Mouse (Mus musculus) ES-E14 (cell line): Measurements from ENCODE around the gene Bach2. TPM values are rescaled to one million over a fixed set of nuclear protein-coding genes. Genes with fewer than 3 reads are reported as not detected.

Source experiments
- DNase-seq: peaks from one replicate; pipeline ENCODE4 v3.0.0-alpha.2; 2013; ENCODE audit warnings: low read depth, low spot score
- H3K27ac ChIP-seq: 2 replicates; pipeline ENCODE4 v1.5.1; 2012; ENCODE audit warnings: low read depth, mild to moderate bottlenecking, low read length, moderate library complexity, mixed read lengths; ENCODE audit not compliant: poor library complexity, insufficient read depth, severe bottlenecking
- H3K36me3 ChIP-seq: 2 replicates; pipeline ENCODE4 v1.6.1; 2012; ENCODE audit warnings: mild to moderate bottlenecking, low read length, moderate library complexity, mixed read lengths; ENCODE audit not compliant: control insufficient read depth, poor library complexity, insufficient read depth, severe bottlenecking
- H3K4me1 ChIP-seq, 2 experiments: fragments of 150-350 bp in 1 of 2; sonication (generic) in 1 of 2; 2 replicates each; pipeline ENCODE4 v1.6.1; 2012; ENCODE audit warnings: low read length in 2 of 2, mild to moderate bottlenecking in 1 of 2, mixed read lengths in 1 of 2; ENCODE audit not compliant: control insufficient read depth in 2 of 2, insufficient read depth in 2 of 2, poor library complexity in 1 of 2
- H3K4me3 ChIP-seq, 2 experiments: fragments of 150-350 bp in 1 of 2; sonication (generic) in 1 of 2; 2 replicates each; pipeline ENCODE4 v1.5.1; 2012; ENCODE audit warnings: low read length in 2 of 2, low read depth in 1 of 2, mild to moderate bottlenecking in 1 of 2, mixed read lengths in 1 of 2; ENCODE audit not compliant: insufficient read depth in 1 of 2, poor library complexity in 1 of 2, severe bottlenecking in 1 of 2
- H3K9ac ChIP-seq: 2 replicates; pipeline ENCODE4 v1.6.1; 2012; ENCODE audit warnings: low read depth, mild to moderate bottlenecking, low read length, mixed read lengths; ENCODE audit not compliant: poor library complexity, insufficient read depth, severe bottlenecking
- H3K9me3 ChIP-seq: fragments of 150-350 bp; sonication (generic); 2 replicates; pipeline ENCODE4 v1.6.1; 2012; ENCODE audit warnings: low read depth, mild to moderate bottlenecking, low read length; ENCODE audit not compliant: control insufficient read depth, insufficient read depth
- CHD2 ChIP-seq: IDR thresholded peaks from 2 replicates; pipeline ENCODE4 v1.6.1; 2014; ENCODE audit warnings: mild to moderate bottlenecking, low read depth, low read length, inconsistent platforms
- HCFC1 ChIP-seq: IDR thresholded peaks from 2 replicates; pipeline ENCODE4 v1.6.1; 2012; ENCODE audit warnings: low read length, inconsistent platforms, borderline replicate concordance; ENCODE audit not compliant: insufficient read depth
- MAFK ChIP-seq: IDR thresholded peaks from 2 replicates; pipeline ENCODE4 v1.6.1; 2014; ENCODE audit warnings: mild to moderate bottlenecking, low read depth, low read length, inconsistent platforms; ENCODE audit not compliant: insufficient read depth
- ZC3H11A ChIP-seq: IDR thresholded peaks from 2 replicates; pipeline ENCODE4 v1.6.1; 2012; ENCODE audit warnings: low read depth, mild to moderate bottlenecking, inconsistent platforms, low read length, borderline replicate concordance
- ZNF384 ChIP-seq: IDR thresholded peaks from 2 replicates; pipeline ENCODE4 v1.6.1; 2012; ENCODE audit warnings: low read depth, low read length, inconsistent platforms
- in situ Hi-C, 2 experiments: fragments of 600-800 bp; cut with MboI; formaldehyde crosslinking; loops; one replicate each; pipeline ENCODE4 v1.15.1; 2025; ENCODE audit warnings: low sequenced_read_pairs in 2 of 2, inconsistent platforms in 1 of 2; ENCODE audit not compliant: unreplicated experiment in 2 of 2
- total RNA-seq: library from RNA; depleted of rRNA; stranded (reverse); fragments of 300-350 nt; gene quantifications from 2 replicates; pipeline ENCODE4 v1.2.3, GENCODE M21; 2012

Bach2 gene
- total RNA-seq, 1 experiment = 3.3 TPM

- Histone ChIP-seq H3K27ac (no peak overlapping the region), H3K36me3 (no peaks in the 10 kb centered on the region), H3K9ac (no peak overlapping the region), H3K9me3 (no peaks in the 10 kb centered on the region), H3K4me3 (no peak overlapping the region), H3K4me1 (peaks cover 0 to 9% of the 10 kb centered on the region in 2 experiments; a peak in 2 of 4 replicates)
- in situ Hi-C loops = no loop called here
- no peak for DNase-seq
- TF ChIP-seq CHD2 (no peak), HCFC1 (no peak), ZC3H11A (no peak), MAFK (no peak), ZNF384 (no peak)
Measured at GRCm38 (mm10) chr4:32198031-32198430, 40.6 kb upstream of the Bach2 start.

GRCm38 (mm10) chr4:32198589-32198988 is 40.0 kb upstream of the Bach2 start:
- in situ Hi-C loops = no loop called here
- TF ChIP-seq ZNF384 (no peak), MAFK (no peak), CHD2 (no peak), HCFC1 (no peak), ZC3H11A (no peak)
- no peak for DNase-seq
- no peaks in the 10 kb centered on the region for H3K36me3 ChIP-seq
- no peaks in the 10 kb centered on the region for H3K9me3 ChIP-seq
- H3K9ac ChIP-seq = no peak overlapping the region
- peaks cover 0 to 9% of the 10 kb centered on the region in 2 experiments; a peak in 2 of 4 replicates for H3K4me1 ChIP-seq
- H3K4me3 ChIP-seq = no peak overlapping the region
- H3K27ac ChIP-seq = no peak overlapping the region

GRCm38 (mm10) chr4:32199156-32199555 is 39.4 kb upstream of the Bach2 start:
- H3K4me3 ChIP-seq = no peak overlapping the region
- TF ChIP-seq CHD2 (no peak), HCFC1 (no peak), ZC3H11A (no peak), MAFK (no peak), ZNF384 (no peak)
- DNase-seq = no peak
- H3K4me1 ChIP-seq = peaks cover 0 to 9% of the 10 kb centered on the region in 2 experiments; a peak in 2 of 4 replicates
- H3K36me3 ChIP-seq = no peaks in the 10 kb centered on the region
- in situ Hi-C loops = no loop called here
- H3K9ac ChIP-seq = no peak overlapping the region
- H3K9me3 ChIP-seq = no peaks in the 10 kb centered on the region
- no peak overlapping the region for H3K27ac ChIP-seq

GRCm38 (mm10) chr4:32201114-32201513 is 37.5 kb upstream of the Bach2 start:
- no peak for DNase-seq
- no peak for TF ChIP-seq CHD2
- H3K27ac ChIP-seq = no peak overlapping the region
- H3K4me1 ChIP-seq = peaks cover 0 to 5% of the 10 kb centered on the region in 2 experiments; a peak in 1 of 4 replicates
- H3K9me3 ChIP-seq = no peaks in the 10 kb centered on the region
- no peak overlapping the region for H3K4me3 ChIP-seq
- H3K9ac ChIP-seq = no peak overlapping the region
- no peaks in the 10 kb centered on the region for H3K36me3 ChIP-seq
- in situ Hi-C loops = no loop called here

- no peak for TF ChIP-seq CHD2
- TF ChIP-seq ZNF384 = no peak
- no peak for TF ChIP-seq MAFK
- TF ChIP-seq HCFC1 = no peak
- TF ChIP-seq ZC3H11A = no peak
- H3K9ac ChIP-seq = no peak overlapping the region
- no peaks in the 10 kb centered on the region for H3K9me3 ChIP-seq
- H3K27ac ChIP-seq = no peak overlapping the region
- in situ Hi-C loops = no loop called here
- H3K4me1 ChIP-seq = no peaks in the 10 kb centered on the region
- no peak for DNase-seq
- no peak overlapping the region for H3K4me3 ChIP-seq
- H3K36me3 ChIP-seq = no peaks in the 10 kb centered on the region
Measured at GRCm38 (mm10) chr4:32202362-32202761, 36.2 kb upstream of the Bach2 start.
